Mouse (Mus musculus) c-Kit-negative CD71-positive TER-119-positive erythroid progenitor cells, embryonic 14.5 days (primary cell): Measurements from ENCODE around the gene Actn3.

Source experiments
- DNase-seq: peaks from one replicate; pipeline ENCODE4 v3.0.0-alpha.2; 2013; ENCODE audit warnings: low read depth, low spot score

The Actn3 gene

GRCm38 (mm10) chr19:4811909-4812242 lies 65.8 kb downstream of the Actn3 start:
- no peak for DNase-seq
